ENCODE assay signal across 23 mouse cellular contexts in the genomic region with DNA sequence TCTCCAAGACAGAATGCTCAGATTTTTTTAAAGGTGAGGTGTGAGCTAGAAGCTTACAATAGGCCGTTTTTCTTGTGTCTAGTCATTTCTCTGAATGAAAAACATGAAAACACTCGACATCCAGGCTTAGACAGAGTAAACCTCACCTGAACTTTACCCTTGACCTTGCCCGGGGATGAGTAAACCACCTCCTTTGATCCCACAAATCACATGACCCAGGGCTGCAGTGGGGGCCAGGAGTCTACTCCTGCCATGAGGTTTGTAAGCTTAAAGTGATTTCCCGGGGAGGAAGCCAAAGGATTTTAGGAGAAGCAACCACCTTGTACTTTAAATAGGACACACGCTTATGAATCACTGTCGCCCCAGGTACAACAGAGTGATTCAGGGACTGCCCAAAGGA. TPM values are rescaled to one million over a fixed set of nuclear protein-coding genes. Genes with fewer than 3 reads are reported as not detected.
DNase-seq lines count a peak whose midpoint lies in the region; ATAC-seq lines count a peak whose summit lies in the region.
"Had no signal": no experiment of that assay in that cellular context is flagged by ENCODE, and none has a peak within 500 bp of the region (broad histone marks: within the 10 kb centered on the region; RNA-seq: fewer than 3 reads in every experiment).

No protein-coding gene starts in this region.

- no peaks in the 10 kb centered on the region for H3K9me3 ChIP-seq in liver, embryonic 12.5 days (replicated peaks)
- no peaks in the 10 kb centered on the region for H3K9me3 ChIP-seq in midbrain, embryonic 15.5 days
- H3K9me3 ChIP-seq: embryonic facial prominence, embryonic 13.5 days; forebrain, embryonic 15.5 days; heart, embryonic 10.5 days; hindbrain, embryonic 10.5 days; lung, embryonic 15.5 days had no signal

- H3K36me3 ChIP-seq in liver, embryonic 12.5 days = no peaks in the 10 kb centered on the region
- H3K36me3 ChIP-seq in midbrain, embryonic 15.5 days (replicated peaks) = no peaks in the 10 kb centered on the region
- H3K36me3 ChIP-seq: embryonic facial prominence, embryonic 13.5 days; forebrain, embryonic 15.5 days; heart, embryonic 10.5 days; hindbrain, embryonic 10.5 days; limb, embryonic 12.5 days; lung, embryonic 15.5 days had no signal

- H3K27ac ChIP-seq in liver, embryonic 12.5 days = no peak overlapping the region
- no peak overlapping the region for H3K27ac ChIP-seq in midbrain, embryonic 15.5 days
- H3K27ac ChIP-seq: embryonic facial prominence, embryonic 13.5 days; forebrain, embryonic 15.5 days; heart, embryonic 10.5 days; hindbrain, embryonic 10.5 days; limb, embryonic 12.5 days; lung, embryonic 15.5 days had no signal

- no peak overlapping the region for H3K4me2 ChIP-seq in liver, embryonic 12.5 days
- no peak overlapping the region for H3K4me2 ChIP-seq in midbrain, embryonic 15.5 days
- H3K4me2 ChIP-seq: embryonic facial prominence, embryonic 13.5 days; forebrain, embryonic 15.5 days; limb, embryonic 12.5 days; lung, embryonic 15.5 days had no signal

- H3K27me3 ChIP-seq in liver, embryonic 12.5 days (replicated peaks) = no peaks in the 10 kb centered on the region
- H3K27me3 ChIP-seq in midbrain, embryonic 15.5 days (replicated peaks) = no peaks in the 10 kb centered on the region
- H3K27me3 ChIP-seq: embryonic facial prominence, embryonic 13.5 days; forebrain, embryonic 15.5 days; limb, embryonic 12.5 days; lung, embryonic 15.5 days had no signal

- DNase-seq in adrenal gland, postnatal 14 days = peak; percentile 18
- no peak for DNase-seq in adrenal gland, adult 8-10 months
- DNase-seq in ZHBTc4 (ENCODE audit: low read depth, low spot score) = peak; percentile 39
- peak; percentile 57 for DNase-seq in yolk sac, embryonic 10.5 days (ENCODE audit: low spot score)
- no peak for DNase-seq in embryo, embryonic 11 days
- DNase-seq: cerebellum, postnatal 10 days; lung, postnatal 4 days; right cerebral cortex, adult 18-20 months had no signal

- no peak overlapping the region for H3K4me3 ChIP-seq in liver, embryonic 12.5 days
- H3K4me3 ChIP-seq in midbrain, embryonic 15.5 days = no peak overlapping the region
- H3K4me3 ChIP-seq: embryonic facial prominence, embryonic 13.5 days; forebrain, embryonic 15.5 days; heart, embryonic 10.5 days; hindbrain, embryonic 10.5 days; limb, embryonic 12.5 days; lung, embryonic 15.5 days had no signal

- peak; percentile 49; the same call in 1 of the 2 replicates for ATAC-seq in liver, embryonic 12.5 days
- no peak for ATAC-seq in midbrain, embryonic 15.5 days (replicated peaks)
- ATAC-seq: forebrain, embryonic 15.5 days had no signal

- 0 out of 2 replicates have a peak, but pooled peaks cover 5% of the 10 kb centered on the region for H3K4me1 ChIP-seq in liver, embryonic 12.5 days
- no peaks in the 10 kb centered on the region for H3K4me1 ChIP-seq in midbrain, embryonic 15.5 days
- H3K4me1 ChIP-seq: forebrain, embryonic 15.5 days had no signal

- 58% methylated on average over 6 of the region's 6 CpGs for WGBS in liver, embryonic 12.5 days (ENCODE audit: insufficient replicate concordance)
- WGBS in midbrain, embryonic 15.5 days = 81% methylated on average over 6 of the region's 6 CpGs

- H3K9ac ChIP-seq in liver, embryonic 12.5 days = no peak overlapping the region
- no peak overlapping the region for H3K9ac ChIP-seq in midbrain, embryonic 15.5 days
- H3K9ac ChIP-seq: embryonic facial prominence, embryonic 13.5 days; forebrain, embryonic 15.5 days; limb, embryonic 12.5 days; lung, embryonic 15.5 days had no signal

RNA-seq across cellular contexts. Expression of a gene that starts 23.0 kb away (rescaled TPM):
- not detected in 2 replicates for total RNA-seq in adrenal gland, postnatal 14 days (2021)
- not detected for total RNA-seq in adrenal gland, adult 8-10 months (2022)
- polyA plus RNA-seq in liver, embryonic 12.5 days (2016; fragmentation: Nextera tagmentation; extraction: Ambion mirVana) = not detected in 2 replicates
- polyA plus RNA-seq in midbrain, embryonic 15.5 days (2015; fragmentation: Nextera tagmentation; extraction: Ambion mirVana) = not detected in 2 replicates
- total RNA-seq: gastrocnemius, postnatal 4 days; layer of hippocampus, postnatal 14 days; left cerebral cortex, postnatal 10 days had no signal
- polyA plus RNA-seq: brain, embryonic 14.5 days; embryonic facial prominence, embryonic 13.5 days; forebrain, embryonic 15.5 days; heart, embryonic 10.5 days; heart, postnatal 0 days; hindbrain, embryonic 10.5 days; kidney, embryonic 16.5 days; limb, embryonic 12.5 days; lung, embryonic 15.5 days; neural tube, embryonic 11.5 days had no signal

Comparison
In these comparisons a context has a peak if more than half of its experiments do, and no peak if none do; other contexts are left out.
1. DNase-seq: peak in adrenal gland, postnatal 14 days (single experiment), ZHBTc4 (single experiment) and yolk sac, embryonic 10.5 days (single experiment); none in adrenal gland, adult 8-10 months (single experiment) and embryo, embryonic 11 days (single experiment).